Mouse (Mus musculus) thymus, adult 2 months (tissue): ENCODE results near the gene Olfr372.

Experiments
- CTCF ChIP-seq: fragments of 200-500 bp; IDR thresholded peaks from 2 replicates; pipeline ENCODE4 v1.5.1; 2012; ENCODE audit warnings: mild to moderate bottlenecking, control low read depth, low read length, moderate library complexity, borderline replicate concordance; ENCODE audit not compliant: control insufficient read depth, poor library complexity, insufficient read depth; ENCODE audit errors: extremely low read depth
- POLR2A ChIP-seq: fragments of 200-500 bp; IDR thresholded peaks from 2 replicates; pipeline ENCODE4 v1.6.1; 2012; ENCODE audit warnings: mild to moderate bottlenecking, low read length, control low read depth, moderate library complexity; ENCODE audit not compliant: control insufficient read depth, poor library complexity, insufficient read depth; ENCODE audit errors: extremely low read depth

GRCm38 (mm10) chr8:72019816-72020215, 21.2 kb upstream of the Olfr372 start:
- TF ChIP-seq CTCF (no peak), POLR2A (no peak)
